Mouse (Mus musculus): ENCODE results near the gene Tspan1.

DNA sequence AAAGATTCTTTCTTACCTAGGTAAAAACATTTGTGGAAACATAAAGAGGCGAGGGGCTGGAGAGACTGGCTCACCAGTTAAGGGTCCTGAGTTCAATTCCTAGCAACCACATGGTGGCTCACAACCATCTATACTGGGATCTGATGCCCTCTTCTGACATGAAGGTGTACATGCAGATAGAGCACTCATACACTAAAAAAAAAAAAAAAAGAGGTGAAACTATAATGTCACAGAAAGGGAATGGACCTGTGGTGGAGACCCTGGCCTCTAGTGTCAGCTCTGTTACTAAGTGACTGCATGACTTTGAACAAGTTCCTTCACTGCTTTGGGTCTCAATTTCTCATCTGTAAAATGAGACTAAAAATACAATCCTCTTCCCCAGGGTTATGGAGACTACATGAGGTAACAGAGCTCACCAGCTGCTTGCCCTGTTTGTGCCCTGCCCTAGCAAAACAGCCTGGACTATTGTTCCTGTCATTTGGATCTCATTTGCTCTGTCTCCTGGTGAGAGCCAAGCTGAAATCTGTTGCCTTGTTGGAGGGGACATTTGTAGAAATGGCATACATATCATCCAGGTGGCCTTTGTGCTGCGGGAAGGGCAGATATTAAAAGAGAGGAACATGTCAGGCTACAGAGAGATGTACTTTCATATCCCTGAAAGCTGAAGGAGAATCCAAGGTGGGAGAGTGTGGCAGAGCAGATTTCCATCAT, 48.6 kb upstream of the Tspan1 start:
- no peak for TF ChIP-seq POLR2A (IDR thresholded peaks at IDR 0.05; ENCODE audit: borderline replicate concordance, extremely low read depth, insufficient read depth, insufficient read length, poor library complexity, severe bottlenecking)
- TF ChIP-seq CTCF (IDR thresholded peaks at IDR 0.05; ENCODE audit: borderline replicate concordance, extremely low read depth, insufficient read depth, insufficient read length), result no peak

Data from brain, embryonic 14.5 days (tissue).